Mouse (Mus musculus) intestine, embryonic 14.5 days (tissue): ENCODE measurements around the gene Galnt2. TPM values are rescaled to one million over a fixed set of nuclear protein-coding genes. Genes with fewer than 3 reads are reported as not detected.

Source experiments
- ATAC-seq: fragments of 200-750 bp; cut with Nextera tagmentation; replicated peaks from 2 replicates; pipeline ENCODE4 v1.8.0; 2017; ENCODE audit warnings: low read depth, moderate number of reproducible peaks, moderate TSS enrichment, moderate library complexity; ENCODE audit not compliant: low FRiP score, low TSS enrichment
- DNase-seq: peaks from one replicate; pipeline ENCODE4 v3.0.0-alpha.2; 2018; ENCODE audit warnings: low spot score
- H3K27ac ChIP-seq: fragments of 300-500 bp; sonication (generic); 2 replicates; pipeline ENCODE4 v1.5.1; 2014; ENCODE audit warnings: low read depth, mild to moderate bottlenecking, control low read depth
- H3K27me3 ChIP-seq: fragments of 300-500 bp; sonication (generic); replicated peaks from 2 replicates; pipeline ENCODE4 v1.6.1; 2014; ENCODE audit warnings: low read length, control low read depth; ENCODE audit not compliant: control insufficient read depth, insufficient read depth
- H3K36me3 ChIP-seq: fragments of 300-500 bp; sonication (generic); 2 replicates; pipeline ENCODE4 v1.6.1; 2014; ENCODE audit warnings: low read length, control low read depth; ENCODE audit not compliant: control insufficient read depth, insufficient read depth
- H3K4me1 ChIP-seq: fragments of 300-500 bp; sonication (generic); replicated peaks from 2 replicates; pipeline ENCODE4 v1.6.1; 2014; ENCODE audit warnings: low read length, control low read depth, mixed read lengths; ENCODE audit not compliant: control insufficient read depth, insufficient read depth
- H3K4me2 ChIP-seq: fragments of 300-500 bp; sonication (generic); 2 replicates; pipeline ENCODE4 v1.6.1; 2014; ENCODE audit warnings: low read length
- H3K4me3 ChIP-seq: fragments of 300-500 bp; sonication (generic); 2 replicates; pipeline ENCODE4 v1.5.1; 2014; ENCODE audit warnings: low read depth, low read length, control low read depth, mixed read lengths
- H3K9ac ChIP-seq: fragments of 300-500 bp; sonication (generic); 2 replicates; pipeline ENCODE4 v1.6.1; 2014; ENCODE audit warnings: mild to moderate bottlenecking, low read length
- H3K9me3 ChIP-seq: fragments of 300-500 bp; sonication (generic); 2 replicates; pipeline ENCODE4 v1.6.1; 2016; ENCODE audit warnings: low read length, control low read depth; ENCODE audit not compliant: control insufficient read depth
- WGBS: fragments of 180-500 bp; shearing (Covaris S2); extraction: QIAGEN DNeasy Blood & Tissue Kit; methylation state at CpG from one replicate; pipeline ENCODE4 v1.1.7; 2014; 5-methylcytosine and 5-hydroxymethylcytosine counted together
- polyA plus RNA-seq: library from polyadenylated mRNA; unstranded; fragments of >200 nt; fragmentation: Nextera tagmentation; extraction: Ambion mirVana; gene quantifications from 2 replicates; pipeline ENCODE4 v1.2.1, GENCODE M21; 2014

The Galnt2 gene
- polyA plus RNA-seq, 1 experiment from 2014 or later = 63.9 TPM

DNA sequence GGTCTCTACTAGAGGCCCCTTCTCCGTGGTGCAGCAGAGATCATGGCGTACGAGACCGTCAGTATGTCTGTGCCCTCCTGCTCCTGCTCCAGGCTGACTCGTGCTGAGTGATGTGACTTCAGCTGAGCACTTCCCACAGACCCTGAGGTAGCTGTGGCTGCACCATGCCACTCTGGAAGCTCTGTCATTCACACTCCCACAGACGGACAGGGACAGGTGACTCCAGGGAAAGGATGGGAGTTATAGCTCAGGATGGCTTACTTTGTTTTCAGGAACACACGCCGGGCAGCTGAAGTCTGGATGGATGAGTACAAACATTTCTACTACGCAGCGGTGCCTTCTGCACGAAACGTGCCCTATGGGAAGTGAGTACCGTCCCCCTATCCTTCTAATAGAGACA is 105.1 kb downstream of the Galnt2 start:
- 94% methylated on average over 13 of the region's 13 CpGs for WGBS
- H3K36me3 ChIP-seq = peaks cover 84% of the 10 kb centered on the region

DNA sequence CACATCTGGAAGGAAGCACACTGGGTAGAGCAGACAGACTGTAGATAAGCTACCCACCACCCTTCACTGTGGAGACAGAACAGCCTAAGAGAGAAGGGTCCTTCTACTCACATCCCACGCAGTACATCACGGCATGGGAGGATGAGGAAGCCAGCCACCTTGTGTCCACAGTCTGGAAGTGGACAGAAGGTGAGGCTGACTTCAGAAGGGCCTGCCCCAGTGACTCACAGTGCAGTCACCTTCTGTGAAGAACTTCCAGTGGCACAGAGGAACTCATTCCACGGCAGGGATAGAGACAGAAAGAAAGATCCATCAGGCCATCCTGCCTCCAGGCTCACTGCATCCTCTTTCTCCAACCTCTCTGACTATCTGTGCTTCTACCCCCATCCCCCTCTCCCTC is 108.6 kb downstream of the Galnt2 start:
- Histone ChIP-seq H3K27me3 (no peaks in the 10 kb centered on the region), H3K4me1 (no peaks in the 10 kb centered on the region), H3K9ac (no peak overlapping the region), H3K9me3 (no peaks in the 10 kb centered on the region), H3K4me2 (no peak overlapping the region), H3K36me3 (peaks cover 82% of the 10 kb centered on the region), H3K27ac (no peak overlapping the region), H3K4me3 (no peak overlapping the region)
- ATAC-seq (no peak), DNase-seq (no peak)
- 91% methylated on average over 3 of the region's 3 CpGs for WGBS

More for the DNA sequence above, 105.1 kb downstream of the Galnt2 start:
- Histone ChIP-seq H3K27ac (no peak overlapping the region), H3K4me3 (no peak overlapping the region), H3K4me2 (no peak overlapping the region), H3K4me1 (no peaks in the 10 kb centered on the region), H3K9ac (no peak overlapping the region), H3K27me3 (no peaks in the 10 kb centered on the region), H3K9me3 (no peaks in the 10 kb centered on the region)
- DNase-seq = no peak
- ATAC-seq = no peak

GRCm38 (mm10) chr8:124340360-124341068 is 109.3 kb downstream of the Galnt2 start:
- Histone ChIP-seq H3K9ac (no peak overlapping the region), H3K27ac (no peak overlapping the region), H3K4me3 (no peak overlapping the region), H3K4me1 (no peaks in the 10 kb centered on the region), H3K9me3 (no peaks in the 10 kb centered on the region), H3K4me2 (no peak overlapping the region), H3K36me3 (peaks cover 80% of the 10 kb centered on the region), H3K27me3 (no peaks in the 10 kb centered on the region)
- no peak for ATAC-seq
- WGBS = 81% methylated on average over 17 of the region's 17 CpGs
- no peak for DNase-seq

GRCm38 (mm10) chr8:124343151-124343550 is 112.0 kb downstream of the Galnt2 start:
- H3K36me3 ChIP-seq = peaks cover 59% of the 10 kb centered on the region
- ATAC-seq (no peak), DNase-seq (no peak)
- no peak overlapping the region for H3K27ac ChIP-seq
- H3K9ac ChIP-seq = no peak overlapping the region
- no peak overlapping the region for H3K4me3 ChIP-seq
- H3K9me3 ChIP-seq = no peaks in the 10 kb centered on the region
- no peaks in the 10 kb centered on the region for H3K4me1 ChIP-seq
- 94% methylated on average over 15 of the region's 15 CpGs for WGBS
- no peak overlapping the region for H3K4me2 ChIP-seq
- H3K27me3 ChIP-seq = no peaks in the 10 kb centered on the region

DNA sequence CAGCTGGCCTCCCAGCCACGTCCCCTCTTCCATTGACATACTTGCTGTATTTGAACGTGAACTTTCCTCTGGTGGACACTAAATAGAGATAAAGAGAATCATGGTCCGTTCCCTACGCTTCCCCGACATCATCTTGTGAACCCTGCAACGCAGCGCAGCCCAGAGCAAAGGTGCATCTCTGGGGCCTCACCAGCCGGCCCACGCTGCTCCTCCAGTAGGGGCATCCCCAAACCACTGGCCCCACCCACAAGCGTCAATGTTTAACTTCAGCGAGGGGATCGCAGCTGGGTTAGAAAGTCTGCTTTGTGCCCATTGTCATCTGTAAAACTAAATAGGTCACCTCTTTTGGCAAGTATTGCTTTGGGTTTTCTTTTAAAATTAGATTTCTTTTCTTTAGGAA is 112.8 kb downstream of the Galnt2 start:
- ATAC-seq = no peak
- no peaks in the 10 kb centered on the region for H3K27me3 ChIP-seq

DNA sequence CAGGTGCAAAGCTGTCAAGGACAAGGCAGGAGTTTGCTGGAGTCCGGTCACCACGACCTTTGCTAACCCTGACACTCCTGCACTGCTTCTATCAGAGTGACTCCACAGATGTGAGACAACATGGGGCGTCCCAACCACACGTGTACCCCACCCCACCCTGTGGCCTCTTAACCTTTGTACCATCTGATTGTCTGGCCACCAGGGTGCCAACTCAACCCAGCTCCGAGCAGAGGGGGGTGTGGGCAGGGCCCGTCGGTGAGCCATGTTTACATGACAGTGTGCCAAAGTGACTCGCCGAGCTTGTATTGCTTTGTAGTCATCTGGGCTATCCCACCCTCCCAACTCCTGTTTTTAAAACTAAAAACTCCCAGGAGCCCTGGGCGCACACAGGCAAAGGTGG is 113.9 kb downstream of the Galnt2 start:
- no peaks in the 10 kb centered on the region for H3K4me1 ChIP-seq
- no peak overlapping the region for H3K27ac ChIP-seq
- no peaks in the 10 kb centered on the region for H3K9me3 ChIP-seq
- no peak overlapping the region for H3K4me2 ChIP-seq
- no peak overlapping the region for H3K9ac ChIP-seq
- no peaks in the 10 kb centered on the region for H3K27me3 ChIP-seq
- H3K4me3 ChIP-seq = no peak overlapping the region
- peaks cover 46% of the 10 kb centered on the region for H3K36me3 ChIP-seq
- 83% methylated on average over 10 of the region's 10 CpGs for WGBS
- ATAC-seq (no peak), DNase-seq (no peak)

More for the DNA sequence above, 112.8 kb downstream of the Galnt2 start:
- H3K9ac ChIP-seq = no peak overlapping the region
- H3K4me3 ChIP-seq = no peak overlapping the region
- H3K9me3 ChIP-seq = no peaks in the 10 kb centered on the region
- DNase-seq = no peak
- no peak overlapping the region for H3K27ac ChIP-seq
- no peaks in the 10 kb centered on the region for H3K4me1 ChIP-seq
- 81% methylated on average over 12 of the region's 12 CpGs for WGBS
- H3K4me2 ChIP-seq = no peak overlapping the region
- peaks cover 51% of the 10 kb centered on the region for H3K36me3 ChIP-seq

- DNase-seq (peak; percentile 82), ATAC-seq (peak; percentile 40; the same call in 1 of the 2 replicates)
- peaks cover 27% of the 10 kb centered on the region for H3K36me3 ChIP-seq
- no peak overlapping the region for H3K9ac ChIP-seq
- no peak overlapping the region for H3K27ac ChIP-seq
- 46% methylated on average over 19 of the region's 19 CpGs for WGBS
- H3K4me2 ChIP-seq = no peak overlapping the region
- H3K27me3 ChIP-seq = no peaks in the 10 kb centered on the region
- H3K9me3 ChIP-seq = no peaks in the 10 kb centered on the region
- no peak overlapping the region for H3K4me3 ChIP-seq
- no peaks in the 10 kb centered on the region for H3K4me1 ChIP-seq
Measured at GRCm38 (mm10) chr8:124346852-124347523, 115.8 kb downstream of the Galnt2 start.

- H3K9ac ChIP-seq = no peak overlapping the region
- peaks cover 22% of the 10 kb centered on the region for H3K36me3 ChIP-seq
- DNase-seq = no peak
- no peak overlapping the region for H3K27ac ChIP-seq
- WGBS = 73% methylated on average over 1 of the region's 1 CpGs
- H3K27me3 ChIP-seq = no peaks in the 10 kb centered on the region
- no peak overlapping the region for H3K4me2 ChIP-seq
- no peak overlapping the region for H3K4me3 ChIP-seq
- no peak for ATAC-seq
- no peaks in the 10 kb centered on the region for H3K4me1 ChIP-seq
- no peaks in the 10 kb centered on the region for H3K9me3 ChIP-seq
Measured at GRCm38 (mm10) chr8:124348087-124348486, 116.9 kb downstream of the Galnt2 start.

- WGBS = 38% methylated on average over 7 of the region's 7 CpGs
- DNase-seq (peak; percentile 97), ATAC-seq (peak; percentile 53; the same call in 1 of the 2 replicates)
- no peaks in the 10 kb centered on the region for H3K27me3 ChIP-seq
- no peak overlapping the region for H3K9ac ChIP-seq
- no peak overlapping the region for H3K27ac ChIP-seq
- peaks cover 6% of the 10 kb centered on the region for H3K36me3 ChIP-seq
- H3K4me2 ChIP-seq = no peak overlapping the region
- H3K9me3 ChIP-seq = no peaks in the 10 kb centered on the region
- no peaks in the 10 kb centered on the region for H3K4me1 ChIP-seq
- H3K4me3 ChIP-seq = no peak overlapping the region
Measured at GRCm38 (mm10) chr8:124349663-124350062, 118.5 kb downstream of the Galnt2 start.
